Mouse (Mus musculus) forebrain, embryonic 12.5 days (tissue): ENCODE results near the gene Rrm1. TPM values are rescaled to one million over a fixed set of nuclear protein-coding genes. Genes with fewer than 3 reads are reported as not detected.
"Not testable (repeated sequence)": the region's sequence is repeated elsewhere in the genome, so short reads cannot be mapped to it uniquely, and the experiment has no call there.

ENCODE experiments used
- ATAC-seq: fragments of 200-750 bp; cut with Nextera tagmentation; 2 replicates; pipeline ENCODE4 v1.8.0; 2017; ENCODE audit warnings: moderate TSS enrichment; ENCODE audit not compliant: low FRiP score
- H3K27ac ChIP-seq: fragments of 300-500 bp; sonication (generic); 2 replicates; pipeline ENCODE4 v1.5.1; 2016; ENCODE audit warnings: mild to moderate bottlenecking
- H3K27me3 ChIP-seq: fragments of 300-500 bp; sonication (generic); 2 replicates; pipeline ENCODE4 v1.6.1; 2016; ENCODE audit warnings: mild to moderate bottlenecking
- H3K36me3 ChIP-seq: fragments of 300-500 bp; sonication (generic); replicated peaks from 2 replicates; pipeline ENCODE4 v1.6.1; 2016; ENCODE audit warnings: mild to moderate bottlenecking
- H3K4me1 ChIP-seq: fragments of 300-500 bp; sonication (generic); 2 replicates; pipeline ENCODE4 v1.6.1; 2016
- H3K4me2 ChIP-seq: fragments of 300-500 bp; sonication (generic); 2 replicates; pipeline ENCODE4 v1.6.1; 2016; ENCODE audit warnings: mild to moderate bottlenecking, moderate library complexity
- H3K4me3 ChIP-seq: fragments of 300-500 bp; sonication (generic); replicated peaks from 2 replicates; pipeline ENCODE4 v1.5.1; 2016; ENCODE audit warnings: mild to moderate bottlenecking
- H3K9ac ChIP-seq: fragments of 300-500 bp; sonication (generic); 2 replicates; pipeline ENCODE4 v1.6.1; 2016; ENCODE audit warnings: mild to moderate bottlenecking
- H3K9me3 ChIP-seq: fragments of 300-500 bp; sonication (generic); 2 replicates; pipeline ENCODE4 v1.6.1; 2016
- WGBS: fragments of 180-500 bp; shearing (Covaris S2); methylation state at CpG from one replicate; pipeline ENCODE4 v1.1.7; 2016; 5-methylcytosine and 5-hydroxymethylcytosine counted together
- polyA plus RNA-seq: library from polyadenylated mRNA; unstranded; fragments of >200 nt; fragmentation: Nextera tagmentation; extraction: Ambion mirVana; gene quantifications from 2 replicates; pipeline ENCODE4 v1.2.1, GENCODE M21; 2016

Rrm1 gene
- polyA plus RNA-seq, 1 experiment from 2014 or later, result 203 TPM

DNA sequence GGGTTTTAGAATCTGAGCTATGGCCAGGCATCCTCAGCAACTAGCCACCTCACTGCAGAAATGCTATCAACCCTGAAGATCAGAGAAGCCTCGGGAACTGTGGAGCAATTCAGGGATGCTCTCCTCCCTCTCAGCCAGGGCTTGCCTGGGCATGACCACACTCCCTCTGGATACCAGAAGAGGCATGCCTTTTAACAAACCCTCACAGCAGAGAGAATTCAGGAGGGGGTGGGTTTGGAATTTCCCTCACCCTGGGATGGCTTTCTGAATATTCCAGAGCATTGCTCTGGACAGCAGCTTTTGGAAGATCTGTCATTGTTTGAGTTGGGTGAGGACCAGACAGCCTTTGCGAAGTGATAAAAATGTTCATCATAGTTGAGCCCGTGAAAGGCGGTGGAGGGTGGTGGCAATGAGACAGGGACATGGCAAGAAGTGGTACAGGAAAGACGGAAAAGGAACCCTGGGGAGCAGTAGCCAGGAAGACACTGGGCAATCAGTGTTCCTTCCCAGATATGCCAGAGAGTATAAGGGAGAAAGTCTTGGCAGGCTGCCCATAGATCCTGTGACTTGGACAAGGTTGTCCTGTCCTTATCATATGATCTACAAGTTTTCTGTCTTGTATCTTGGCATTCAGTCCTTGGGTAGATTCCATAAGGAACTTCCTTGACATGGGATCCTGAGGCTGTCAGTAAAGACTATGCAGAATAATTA is 38.0 kb downstream of the Rrm1 start:
- Histone ChIP-seq H3K36me3 (peaks cover 6% of the 10 kb centered on the region; the same call in 1 of the 2 replicates), H3K4me3 (no peak overlapping the region), H3K27ac (no peak overlapping the region), H3K9ac (no peak overlapping the region), H3K4me1 (no peaks in the 10 kb centered on the region), H3K4me2 (no peak overlapping the region), H3K9me3 (no peaks in the 10 kb centered on the region), H3K27me3 (no peaks in the 10 kb centered on the region)
- no peak for ATAC-seq
- WGBS, result 86% methylated on average over 5 of the region's 5 CpGs

DNA sequence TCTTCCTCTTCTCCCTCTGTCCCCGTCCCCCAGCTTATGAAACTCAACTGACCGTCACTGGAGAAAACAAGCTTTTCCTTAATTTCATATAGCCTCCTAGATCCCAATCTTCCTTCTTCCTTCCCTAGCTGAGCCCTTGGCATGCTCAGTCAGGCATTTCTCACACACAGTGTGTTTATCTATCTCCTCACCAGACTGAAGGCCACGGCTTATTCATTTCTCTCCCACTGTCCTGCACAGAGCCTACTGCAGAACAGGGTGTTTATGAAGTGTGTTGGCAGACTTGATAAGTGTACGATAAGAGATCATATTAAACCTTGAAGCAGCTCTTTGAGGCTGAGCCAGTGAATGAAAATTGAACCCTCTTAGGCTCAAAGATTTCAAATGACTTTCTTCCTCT is 39.3 kb downstream of the Rrm1 start:
- no peak for ATAC-seq
- Histone ChIP-seq H3K9me3 (no peaks in the 10 kb centered on the region), H3K9ac (no peak overlapping the region), H3K27ac (no peak overlapping the region), H3K4me1 (no peaks in the 10 kb centered on the region), H3K27me3 (no peaks in the 10 kb centered on the region), H3K36me3 (peaks cover 6% of the 10 kb centered on the region; the same call in 1 of the 2 replicates), H3K4me2 (no peak overlapping the region), H3K4me3 (no peak overlapping the region)
- 88% methylated on average over 4 of the region's 4 CpGs for WGBS

DNA sequence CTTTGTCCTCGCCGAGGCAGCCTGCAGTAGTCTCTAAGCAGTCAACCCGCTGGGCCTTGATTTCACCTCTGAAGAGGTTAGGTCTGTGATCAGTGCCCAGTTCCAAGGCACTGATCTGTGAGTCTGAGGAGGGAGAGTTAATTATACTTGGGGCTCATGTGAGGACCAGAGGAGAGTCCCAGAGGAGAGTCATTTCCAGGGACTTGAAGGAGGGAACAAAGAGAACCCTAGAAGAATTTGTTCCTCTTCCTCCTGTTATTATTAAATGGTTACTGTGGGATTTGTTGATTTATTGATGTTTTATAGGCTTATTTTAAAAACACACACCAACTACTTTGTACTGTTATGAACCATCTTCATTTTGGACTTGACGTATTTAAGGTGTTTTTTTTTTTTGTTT is 40.1 kb downstream of the Rrm1 start, which contains the start of gene Olfr543:
TSS of gene Olfr543 (minus strand) at position 101 of the 400 bp plus-strand sequence.
- Histone ChIP-seq H3K4me2 (no peak within 1 kb of the TSS), H3K27me3 (no peaks in the 10 kb centered on the region), H3K27ac (no peak within 1 kb of the TSS), H3K9me3 (no peaks in the 10 kb centered on the region), H3K36me3 (peaks cover 6% of the 10 kb centered on the region; the same call in 1 of the 2 replicates), H3K4me1 (no peaks in the 10 kb centered on the region), H3K9ac (no peak within 1 kb of the TSS), H3K4me3 (no peak within 1 kb of the TSS)
- 94% methylated on average over 4 of the region's 4 CpGs for WGBS
- no peak for ATAC-seq

DNA sequence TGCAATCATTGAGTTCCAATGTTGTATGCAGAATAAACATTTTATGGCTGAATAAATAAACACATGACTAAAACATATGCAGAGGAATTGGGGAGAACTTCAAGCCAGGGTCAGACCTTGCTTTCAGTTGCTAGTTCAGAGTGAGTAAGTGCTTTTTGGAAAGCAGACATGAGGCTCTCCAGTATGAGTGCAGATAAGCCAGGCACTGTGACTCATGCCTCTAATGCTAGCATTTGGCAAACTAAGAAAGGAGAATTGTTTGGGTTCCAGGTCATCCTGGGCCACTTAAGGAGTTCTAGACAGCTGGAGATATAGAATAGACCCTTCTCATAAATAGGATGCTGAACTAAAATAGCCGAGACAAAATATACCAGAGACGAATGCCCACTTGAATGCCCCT is 42.2 kb downstream of the Rrm1 start:
- H3K36me3 ChIP-seq, result no peaks in the 10 kb centered on the region
- 77% methylated on average over 2 of the region's 2 CpGs for WGBS
- ATAC-seq, result no peak
- H3K27ac ChIP-seq, result no peak overlapping the region
- no peaks in the 10 kb centered on the region for H3K9me3 ChIP-seq
- H3K27me3 ChIP-seq, result no peaks in the 10 kb centered on the region
- H3K4me1 ChIP-seq, result no peaks in the 10 kb centered on the region
- H3K4me2 ChIP-seq, result no peak overlapping the region
- H3K9ac ChIP-seq, result no peak overlapping the region
- no peak overlapping the region for H3K4me3 ChIP-seq

DNA sequence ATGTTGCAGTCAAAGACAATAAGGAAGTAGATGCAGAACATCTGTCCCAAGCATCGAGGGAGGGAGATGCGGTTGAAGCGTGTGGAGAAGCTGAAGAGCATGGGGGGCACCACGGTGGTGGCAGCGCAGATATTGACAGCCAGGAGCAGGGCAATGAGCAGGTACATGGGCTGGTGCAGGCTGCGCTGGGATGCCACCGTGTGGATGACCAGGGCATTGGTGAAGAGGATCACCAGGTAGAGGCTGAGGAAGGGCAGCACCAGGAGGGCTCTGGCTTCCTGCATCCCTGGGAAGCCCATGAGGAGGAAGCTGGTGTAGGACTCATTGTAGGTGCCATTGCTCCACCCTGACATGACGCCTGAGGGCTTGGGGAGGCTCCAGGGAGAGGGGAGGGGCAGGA is 43.3 kb downstream of the Rrm1 start:
- H3K9ac ChIP-seq, ATAC-seq, H3K9me3 ChIP-seq, H3K4me3 ChIP-seq, H3K36me3 ChIP-seq, H3K27me3 ChIP-seq, H3K4me2 ChIP-seq, H3K27ac ChIP-seq, H3K4me1 ChIP-seq: not testable (repeated sequence)
- 73% methylated on average over 7 of the region's 8 CpGs for whole genome bisulfite sequencing

DNA sequence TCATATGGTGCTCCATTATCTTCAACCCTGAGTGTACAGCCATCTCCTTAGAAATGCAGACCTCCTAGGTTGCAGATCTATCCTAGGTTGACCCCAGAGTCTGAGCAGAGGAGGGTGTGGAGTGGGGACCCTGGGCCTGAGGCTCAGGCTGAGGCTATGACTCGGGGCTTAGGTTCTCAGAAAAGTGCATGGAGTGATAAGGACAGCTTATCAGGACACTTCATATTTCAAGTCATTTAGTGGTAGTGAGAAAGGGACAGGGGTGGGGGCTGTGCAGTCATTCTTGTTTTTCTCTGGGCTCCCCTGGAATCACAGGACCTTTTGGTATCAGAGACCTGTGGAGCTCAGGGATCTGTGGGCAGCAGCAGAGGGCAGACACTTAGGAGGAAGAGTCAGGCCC is 44.6 kb downstream of the Rrm1 start:
- Histone ChIP-seq H3K9ac (no peak overlapping the region), H3K27me3 (no peaks in the 10 kb centered on the region)
- WGBS, result 83% methylated on average over 1 of the region's 1 CpGs

DNA sequence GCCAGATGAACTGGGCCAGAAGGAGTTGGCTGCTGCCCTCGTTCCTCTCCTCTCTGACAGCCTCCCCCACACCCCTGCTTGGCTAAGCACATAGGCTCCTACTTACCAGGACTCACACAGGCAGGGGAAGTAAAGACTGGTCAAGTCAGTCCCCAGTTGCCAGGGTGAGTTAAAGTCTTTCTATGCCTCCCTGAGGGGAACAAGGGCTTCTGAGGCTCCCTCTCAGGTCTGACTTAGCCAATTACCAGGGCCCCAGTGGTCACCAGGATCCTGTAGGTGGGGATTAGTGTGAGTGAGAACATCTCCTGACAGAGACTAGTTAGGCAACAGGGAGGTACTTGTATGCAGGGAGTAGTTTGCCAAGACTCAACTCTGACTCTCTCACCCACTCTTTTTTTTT is 46.7 kb downstream of the Rrm1 start, which contains the start of gene Olfr544:
TSS of gene Olfr544 (minus strand) at position 153 of the 400 bp plus-strand sequence.
- Histone ChIP-seq H3K27me3 (no peaks in the 10 kb centered on the region), H3K4me2 (no peak within 1 kb of the TSS), H3K9ac (no peak within 1 kb of the TSS), H3K36me3 (no peaks in the 10 kb centered on the region), H3K4me1 (no peaks in the 10 kb centered on the region), H3K4me3 (no peak within 1 kb of the TSS), H3K9me3 (no peaks in the 10 kb centered on the region), H3K27ac (no peak within 1 kb of the TSS)
- 53% methylated on average over 1 of the region's 1 CpGs for WGBS
- ATAC-seq, result no peak

More for the DNA sequence above, 44.6 kb downstream of the Rrm1 start:
- Histone ChIP-seq H3K4me2 (no peak overlapping the region), H3K4me1 (no peaks in the 10 kb centered on the region), H3K36me3 (no peaks in the 10 kb centered on the region), H3K27ac (no peak overlapping the region), H3K9me3 (no peaks in the 10 kb centered on the region), H3K4me3 (no peak overlapping the region)
- no peak for ATAC-seq

DNA sequence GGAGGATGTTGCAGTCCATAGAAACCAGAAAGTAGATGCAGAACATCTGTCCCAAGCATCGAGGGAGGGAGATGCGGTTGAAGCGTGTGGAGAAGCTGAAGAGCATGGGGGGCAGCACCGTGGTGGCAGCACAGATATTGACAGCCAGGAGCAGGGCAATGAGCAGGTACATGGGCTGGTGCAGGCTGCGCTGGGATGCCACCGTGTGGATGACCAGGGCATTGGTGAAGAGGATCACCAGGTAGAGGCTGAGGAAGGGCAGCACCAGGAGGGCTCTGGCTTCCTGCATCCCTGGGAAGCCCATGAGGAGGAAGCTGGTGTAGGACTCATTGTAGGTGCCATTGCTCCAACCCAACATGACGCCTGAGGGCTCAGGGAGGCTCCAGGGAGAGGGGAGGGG is 52.9 kb downstream of the Rrm1 start:
- not testable (repeated sequence) for H3K4me2 ChIP-seq, H3K4me3 ChIP-seq, H3K36me3 ChIP-seq, H3K4me1 ChIP-seq, H3K27me3 ChIP-seq, H3K27ac ChIP-seq, H3K9ac ChIP-seq, H3K9me3 ChIP-seq, ATAC-seq
- 67% methylated on average over 7 of the region's 7 CpGs for WGBS

DNA sequence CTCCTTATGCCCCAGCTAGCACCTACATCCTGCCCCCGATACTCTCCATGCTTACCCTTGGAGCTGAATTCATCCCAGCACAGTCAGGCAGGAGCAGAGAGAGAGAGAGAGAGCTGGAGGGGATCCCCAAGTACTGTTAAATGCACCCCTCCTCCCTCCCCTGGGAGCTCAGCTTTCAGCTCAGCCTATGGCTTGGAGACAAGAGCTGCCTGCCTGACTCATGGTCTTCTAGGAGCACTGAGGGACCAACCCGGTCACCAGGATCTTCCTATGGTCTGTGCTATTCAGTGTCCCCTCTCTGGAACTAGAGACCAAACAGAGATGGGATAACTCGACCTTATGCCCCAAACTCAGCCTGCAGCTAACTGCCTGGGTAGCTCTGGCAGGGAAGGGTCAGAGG is 58.0 kb downstream of the Rrm1 start, which contains the start of gene Olfr545:
TSS of gene Olfr545 (minus strand) at position 101 of the 400 bp plus-strand sequence.
- Histone ChIP-seq H3K36me3 (no peaks in the 10 kb centered on the region), H3K4me2 (no peak within 1 kb of the TSS), H3K9ac (no peak within 1 kb of the TSS), H3K27me3 (no peaks in the 10 kb centered on the region), H3K4me3 (no peak within 1 kb of the TSS), H3K9me3 (no peaks in the 10 kb centered on the region), H3K4me1 (no peaks in the 10 kb centered on the region), H3K27ac (no peak within 1 kb of the TSS)
- WGBS, result 73% methylated on average over 3 of the region's 3 CpGs
- no peak for ATAC-seq

DNA sequence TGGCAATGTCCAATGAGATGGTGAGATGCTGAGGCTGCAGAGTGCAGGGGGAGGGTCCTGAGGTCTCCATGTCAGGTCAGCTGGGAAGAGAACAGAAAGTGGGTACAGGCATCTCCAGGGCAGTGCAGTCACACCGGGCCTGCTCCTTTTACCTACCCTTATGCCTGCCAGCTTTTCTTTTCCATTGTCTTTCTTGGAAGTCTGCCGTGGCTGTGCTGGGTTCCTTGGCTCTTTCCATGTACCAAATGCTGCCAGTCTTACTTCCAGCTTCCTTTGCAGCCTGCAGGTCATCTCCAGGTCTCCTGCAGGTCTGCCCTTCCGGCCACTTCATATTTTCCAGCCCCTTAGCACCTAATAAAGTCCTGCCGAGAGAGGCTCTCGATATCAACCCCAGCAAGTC is 60.5 kb downstream of the Rrm1 start:
- Histone ChIP-seq H3K4me3 (no peak overlapping the region), H3K9me3 (no peaks in the 10 kb centered on the region), H3K4me2 (no peak overlapping the region), H3K27ac (no peak overlapping the region), H3K27me3 (no peaks in the 10 kb centered on the region), H3K36me3 (no peaks in the 10 kb centered on the region), H3K4me1 (no peaks in the 10 kb centered on the region), H3K9ac (no peak overlapping the region)
- no peak for ATAC-seq
- WGBS, result 84% methylated on average over 5 of the region's 5 CpGs

DNA sequence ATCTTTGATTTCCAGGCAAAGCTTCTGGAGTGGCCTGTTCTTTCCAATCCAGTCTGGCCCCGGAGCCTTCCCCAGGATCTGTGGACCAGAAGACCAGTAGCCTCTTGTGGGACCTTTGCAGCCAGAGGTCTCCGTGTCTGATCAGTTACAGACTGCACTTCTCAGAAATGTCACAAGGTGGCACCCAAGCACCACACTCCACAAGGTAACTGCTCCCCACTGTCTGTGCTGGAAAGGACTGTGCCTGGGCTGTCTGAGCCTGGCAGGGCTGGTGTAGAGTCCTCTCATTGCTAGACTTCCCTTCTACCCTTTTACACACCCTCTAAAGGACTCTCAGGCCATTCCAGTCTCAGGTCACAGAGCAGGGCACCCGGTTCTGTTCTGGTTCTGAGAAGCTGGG is 65.4 kb downstream of the Rrm1 start:
- no peak overlapping the region for H3K4me3 ChIP-seq
- peak; percentile 80 for ATAC-seq
- no peaks in the 10 kb centered on the region for H3K36me3 ChIP-seq
- H3K27ac ChIP-seq, result no peak overlapping the region
- H3K27me3 ChIP-seq, result peaks cover 6% of the 10 kb centered on the region
- H3K9ac ChIP-seq, result no peak overlapping the region
- no peak overlapping the region for H3K4me2 ChIP-seq
- no peaks in the 10 kb centered on the region for H3K9me3 ChIP-seq
- 48% methylated on average over 3 of the region's 3 CpGs for WGBS
- no peaks in the 10 kb centered on the region for H3K4me1 ChIP-seq

DNA sequence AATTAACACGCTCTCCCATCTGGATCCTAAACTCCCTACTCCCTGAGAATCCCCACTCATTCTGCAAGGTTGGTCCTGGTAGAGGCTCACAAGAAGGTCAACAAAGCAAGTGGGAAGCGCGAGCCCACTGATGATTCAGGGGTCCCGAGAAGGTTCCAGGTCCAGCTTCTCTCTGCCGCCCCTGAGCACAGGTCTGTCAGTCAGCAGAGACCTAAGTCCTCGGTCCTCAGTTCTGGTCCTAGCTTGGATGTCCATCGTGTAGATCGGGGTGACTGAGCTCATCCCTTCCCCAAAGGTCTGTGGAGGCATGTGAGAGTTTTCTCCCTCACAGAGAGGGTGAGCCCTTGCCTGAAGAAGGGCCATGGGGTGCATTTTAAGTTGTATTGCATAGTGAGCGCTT is 66.6 kb downstream of the Rrm1 start:
- Histone ChIP-seq H3K9ac (no peak overlapping the region), H3K27me3 (peaks cover 16% of the 10 kb centered on the region), H3K9me3 (no peaks in the 10 kb centered on the region), H3K4me1 (peaks cover 4% of the 10 kb centered on the region; the same call in 1 of the 2 replicates), H3K4me3 (no peak overlapping the region), H3K27ac (no peak overlapping the region), H3K36me3 (no peaks in the 10 kb centered on the region), H3K4me2 (no peak overlapping the region)
- WGBS, result 83% methylated on average over 9 of the region's 9 CpGs
- no peak for ATAC-seq

DNA sequence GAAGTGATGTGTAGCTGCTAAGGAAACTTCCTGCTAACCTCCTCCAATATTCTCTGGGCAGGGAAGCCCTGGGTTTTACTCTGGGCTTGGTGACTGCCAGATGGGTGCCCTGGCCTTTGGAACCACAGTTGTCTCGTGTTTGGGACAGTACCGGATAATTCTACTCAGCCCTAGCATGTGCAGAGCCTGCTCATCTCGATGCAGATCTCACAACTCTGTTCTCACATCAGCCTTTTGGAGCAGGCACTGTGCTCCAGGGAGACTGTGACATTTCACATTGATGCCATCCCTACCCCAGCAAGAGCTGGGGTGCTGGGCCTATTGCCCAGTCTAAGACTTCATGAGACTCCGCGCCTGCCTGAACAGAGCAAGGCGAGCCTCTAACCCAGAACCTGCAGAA is 67.2 kb downstream of the Rrm1 start:
- H3K36me3 ChIP-seq, result no peaks in the 10 kb centered on the region
- peaks cover 4% of the 10 kb centered on the region; the same call in 1 of the 2 replicates for H3K4me1 ChIP-seq
- no peaks in the 10 kb centered on the region for H3K9me3 ChIP-seq
- WGBS, result 89% methylated on average over 6 of the region's 6 CpGs
- H3K27me3 ChIP-seq, result peaks cover 17% of the 10 kb centered on the region
- ATAC-seq, result no peak
- no peak overlapping the region for H3K9ac ChIP-seq
- H3K4me2 ChIP-seq, result no peak overlapping the region
- no peak overlapping the region for H3K4me3 ChIP-seq
- no peak overlapping the region for H3K27ac ChIP-seq
